Mouse (Mus musculus) splenic B cell, adult 2 months (primary cell): ENCODE measurements around the gene Rab3c.

ENCODE experiments used
- DNase-seq: peaks from one replicate; pipeline ENCODE4 v3.0.0-alpha.2; 2011; ENCODE audit warnings: low read depth, low spot score
- H3K27me3 ChIP-seq: 2 replicates; pipeline ENCODE4 v1.6.1; 2012; ENCODE audit warnings: mild to moderate bottlenecking, low read length, moderate library complexity, mixed read lengths; ENCODE audit not compliant: control insufficient read depth, poor library complexity, insufficient read depth, severe bottlenecking
- H3K36me3 ChIP-seq: 2 replicates; pipeline ENCODE4 v1.6.1; 2012; ENCODE audit warnings: mild to moderate bottlenecking, low read length, moderate library complexity, mixed read lengths; ENCODE audit not compliant: control insufficient read depth, poor library complexity, insufficient read depth, severe bottlenecking

Rab3c gene

DNA sequence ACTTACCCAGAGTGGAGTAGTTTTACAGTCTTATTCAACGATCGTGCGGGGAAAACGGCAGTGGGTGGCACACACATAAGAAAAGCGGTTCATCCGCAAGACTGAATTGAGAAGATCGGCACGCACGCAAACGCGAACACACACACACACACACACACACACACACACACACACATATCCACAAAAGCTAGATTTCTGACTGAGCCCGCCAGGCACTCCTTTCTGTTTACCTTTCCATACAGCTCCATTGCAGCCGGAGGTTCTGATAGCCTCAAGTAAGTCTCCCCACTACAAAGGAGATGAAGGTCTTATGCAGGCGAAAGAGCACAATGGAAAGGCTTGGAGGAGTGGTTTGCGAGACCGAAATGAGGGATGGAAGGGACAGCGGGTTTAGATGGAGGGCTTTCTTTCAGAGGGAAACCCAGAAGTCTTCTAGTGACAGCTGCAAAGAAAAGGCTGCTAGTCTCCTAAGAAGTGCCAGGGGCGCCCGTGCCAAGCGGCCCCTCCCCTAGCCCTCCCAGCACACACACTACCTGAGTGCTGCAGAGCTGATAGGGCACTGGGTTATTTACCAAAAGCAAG, at the start of gene Rab3c:
TSS of gene Rab3c (minus strand) at position 434 of the 582 bp plus-strand sequence.
- no peaks in the 10 kb centered on the region for H3K36me3 ChIP-seq
- DNase-seq, result no peak

DNA sequence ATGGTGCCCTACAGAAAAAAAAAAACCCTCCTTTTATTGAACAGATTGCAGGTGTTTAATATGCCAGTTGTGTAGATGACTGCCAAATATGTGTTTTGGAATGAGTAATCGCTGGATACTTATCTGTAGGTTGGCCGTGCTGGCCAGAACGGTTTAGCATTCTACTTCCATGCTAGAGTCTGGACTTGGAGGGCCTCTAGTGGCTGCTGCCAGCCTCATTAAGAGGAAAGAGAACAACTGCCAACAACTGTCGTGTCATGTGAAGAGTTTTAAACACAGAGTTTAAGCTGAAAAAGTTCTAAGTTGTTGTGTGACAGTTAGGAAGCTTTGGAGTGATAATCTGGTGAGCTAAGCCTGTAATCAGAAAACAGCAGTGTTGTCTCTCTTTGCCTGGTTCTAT, 38.0 kb upstream of the Rab3c start:
- no peaks in the 10 kb centered on the region for H3K27me3 ChIP-seq
- no peaks in the 10 kb centered on the region for H3K36me3 ChIP-seq
- no peak for DNase-seq

More for the DNA sequence above, at the start of gene Rab3c:
- 0 out of 2 replicates have a peak, but pooled peaks cover 1% of the 10 kb centered on the region for H3K27me3 ChIP-seq

DNA sequence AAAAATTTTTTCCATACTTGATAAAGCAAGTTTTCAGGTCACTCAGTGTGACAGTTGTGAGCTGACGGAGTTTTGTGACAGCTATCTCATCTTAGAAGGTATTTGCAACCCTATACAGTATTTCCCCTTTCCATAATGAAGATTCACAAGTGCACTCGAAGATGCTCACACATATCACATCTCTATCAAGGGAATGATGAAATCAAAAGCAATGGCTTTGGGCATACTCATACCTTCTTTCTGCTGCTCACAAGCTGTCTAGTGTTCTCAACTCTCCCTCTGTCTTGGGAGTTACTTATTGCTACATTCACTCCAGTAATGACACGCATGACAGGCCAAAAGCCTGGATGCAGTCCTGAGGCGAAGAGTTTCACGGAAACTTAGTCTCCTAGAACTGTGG, 26.4 kb upstream of the Rab3c start:
- no peaks in the 10 kb centered on the region for H3K27me3 ChIP-seq
- DNase-seq, result no peak
- no peaks in the 10 kb centered on the region for H3K36me3 ChIP-seq

DNA sequence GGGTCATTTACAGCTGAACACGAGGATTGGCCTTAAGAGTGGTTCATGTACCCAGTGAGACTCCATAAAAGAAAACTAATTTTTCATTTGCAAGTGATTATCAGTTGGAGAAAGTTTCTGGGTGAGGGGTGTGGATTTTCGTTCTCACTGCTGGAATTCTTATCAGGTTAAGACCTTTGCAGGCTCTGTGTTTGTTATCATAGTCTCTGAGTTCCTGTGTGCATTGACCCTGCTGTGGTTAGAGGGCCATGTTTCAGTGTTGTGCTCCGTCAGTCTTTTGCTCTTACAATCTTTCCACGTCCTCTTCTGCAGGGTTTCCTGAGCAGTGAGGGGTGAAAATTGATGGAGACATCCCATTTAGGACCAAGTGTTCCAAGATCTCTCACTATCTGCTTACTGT, 16.3 kb upstream of the Rab3c start:
- no peak for DNase-seq
- no peaks in the 10 kb centered on the region for H3K36me3 ChIP-seq
- no peaks in the 10 kb centered on the region for H3K27me3 ChIP-seq

DNA sequence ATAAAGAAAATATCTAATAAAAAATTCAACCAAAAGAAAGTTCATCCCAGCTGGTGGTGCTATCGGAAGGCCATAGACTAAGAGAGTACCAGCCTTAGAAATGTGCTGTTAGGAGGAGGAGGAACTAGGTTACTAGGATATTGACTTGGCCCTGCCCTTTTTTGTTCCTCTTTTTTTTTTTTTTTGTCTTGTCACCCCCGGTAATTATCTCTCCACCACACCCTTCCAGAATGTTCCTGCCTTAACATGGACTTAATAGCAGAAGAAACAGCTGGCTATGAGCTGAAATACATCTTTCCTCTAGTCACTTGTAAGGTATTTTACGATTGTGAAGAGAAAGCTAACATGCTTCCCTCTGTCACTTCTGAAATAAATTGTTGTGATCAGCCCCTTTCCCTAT, 7.7 kb upstream of the Rab3c start:
- Histone ChIP-seq H3K27me3 (no peaks in the 10 kb centered on the region), H3K36me3 (no peaks in the 10 kb centered on the region)
- DNase-seq, result no peak

DNA sequence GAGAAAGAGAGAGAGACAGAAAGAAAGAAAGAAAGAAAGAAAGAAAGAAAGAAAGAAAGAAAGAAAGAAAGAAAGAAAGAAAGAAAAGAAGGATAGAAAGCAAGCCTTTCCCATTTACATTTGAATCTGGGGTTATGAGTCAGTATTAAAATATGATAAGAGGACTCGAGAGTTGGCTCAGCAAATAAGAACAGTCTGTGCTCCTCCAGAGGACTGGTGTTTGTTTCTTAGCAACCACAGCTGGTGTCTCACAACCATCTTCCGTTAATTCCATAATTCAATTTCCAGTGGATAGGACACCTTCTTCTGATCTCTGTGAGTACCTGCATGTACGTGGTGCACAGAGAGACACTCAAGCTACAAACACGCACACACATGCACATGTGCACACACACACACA, 3.0 kb upstream of the Rab3c start:
- Histone ChIP-seq H3K36me3 (no peaks in the 10 kb centered on the region), H3K27me3 (0 out of 2 replicates have a peak, but pooled peaks cover 1% of the 10 kb centered on the region)
- no peak for DNase-seq

DNA sequence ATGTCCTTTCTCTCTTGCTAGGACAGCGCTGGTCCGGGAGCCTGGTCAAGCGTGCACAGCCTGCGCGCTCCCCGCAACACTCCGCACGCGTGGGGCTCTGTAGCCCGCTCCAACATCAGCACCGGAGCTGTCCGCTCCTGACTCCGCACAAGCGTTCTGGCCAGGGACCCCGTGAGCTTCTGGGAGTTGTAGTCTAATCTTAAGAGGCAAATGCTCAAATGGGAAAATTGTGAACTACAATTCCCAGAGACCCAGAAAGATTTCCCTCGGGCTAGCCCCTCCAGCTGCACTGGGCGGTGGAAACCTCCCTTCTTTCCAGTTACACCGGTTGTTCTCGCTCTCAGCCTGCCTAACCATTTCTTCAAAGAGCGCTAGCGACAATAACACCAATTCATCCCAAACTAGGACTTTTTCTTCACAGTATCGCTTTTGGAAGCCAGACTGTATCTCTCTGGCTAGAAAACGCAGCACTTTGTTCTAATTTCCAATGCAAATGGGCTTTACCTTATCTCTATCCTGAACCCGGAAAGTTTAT, 701 bp downstream of the Rab3c start:
- no peaks in the 10 kb centered on the region for H3K36me3 ChIP-seq
- H3K27me3 ChIP-seq, result 0 out of 2 replicates have a peak, but pooled peaks cover 1% of the 10 kb centered on the region
- DNase-seq, result no peak

DNA sequence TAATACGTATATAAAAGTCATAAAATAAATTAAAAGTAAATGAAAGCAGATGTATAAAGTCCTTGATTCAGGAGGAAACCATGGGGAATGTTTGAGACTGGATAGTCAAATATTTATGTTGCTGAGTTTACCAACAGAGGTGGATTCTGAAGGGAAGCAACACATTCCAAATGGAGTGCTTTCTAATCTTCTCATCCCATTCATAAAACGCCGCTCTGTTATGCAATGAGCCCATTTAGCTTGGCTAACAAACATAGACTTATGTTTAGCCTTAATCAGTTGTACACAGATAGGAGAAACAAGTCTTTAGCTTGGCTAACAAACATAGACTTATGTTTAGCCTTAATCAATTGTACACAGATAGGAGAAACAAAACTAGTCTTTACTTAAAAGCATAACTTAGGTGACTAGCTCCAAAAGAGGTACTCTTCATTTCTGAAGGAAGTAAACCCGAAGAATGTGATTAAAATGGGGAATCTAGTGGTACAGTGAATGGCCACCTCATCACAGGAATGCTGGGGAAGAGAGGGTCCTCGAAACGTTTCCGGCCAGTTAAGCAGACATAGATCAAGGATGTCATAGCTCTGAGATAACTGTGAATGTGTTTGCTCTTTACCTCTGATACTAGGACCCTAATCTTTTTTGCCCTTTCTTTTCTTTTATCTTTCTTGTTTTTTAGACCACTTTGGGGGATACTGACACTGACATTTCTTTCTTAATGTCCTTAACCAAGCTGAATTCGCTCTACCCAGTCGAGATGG, 1.6 kb downstream of the Rab3c start:
- no peak for DNase-seq
- Histone ChIP-seq H3K27me3 (0 out of 2 replicates have a peak, but pooled peaks cover 1% of the 10 kb centered on the region), H3K36me3 (no peaks in the 10 kb centered on the region)

DNA sequence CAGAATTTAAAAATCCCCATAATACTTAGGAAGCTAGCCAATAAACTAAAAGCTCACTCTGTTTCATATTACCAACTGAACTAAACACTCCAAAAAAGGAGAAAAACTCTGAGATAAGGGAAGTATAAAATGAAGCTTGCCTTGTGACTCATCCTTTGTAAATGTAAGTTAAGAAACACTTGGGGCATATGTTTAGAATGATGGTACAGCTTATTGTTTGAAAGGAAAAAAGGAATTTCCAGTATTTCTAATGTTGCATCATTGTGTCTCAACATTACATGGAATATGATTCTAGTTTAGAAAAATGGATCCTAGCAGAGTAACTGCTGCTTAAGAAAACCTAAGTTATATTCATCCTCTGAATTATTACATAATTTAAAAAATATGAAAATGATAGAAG, 3.1 kb downstream of the Rab3c start:
- Histone ChIP-seq H3K27me3 (0 out of 2 replicates have a peak, but pooled peaks cover 1% of the 10 kb centered on the region), H3K36me3 (no peaks in the 10 kb centered on the region)
- DNase-seq, result no peak

DNA sequence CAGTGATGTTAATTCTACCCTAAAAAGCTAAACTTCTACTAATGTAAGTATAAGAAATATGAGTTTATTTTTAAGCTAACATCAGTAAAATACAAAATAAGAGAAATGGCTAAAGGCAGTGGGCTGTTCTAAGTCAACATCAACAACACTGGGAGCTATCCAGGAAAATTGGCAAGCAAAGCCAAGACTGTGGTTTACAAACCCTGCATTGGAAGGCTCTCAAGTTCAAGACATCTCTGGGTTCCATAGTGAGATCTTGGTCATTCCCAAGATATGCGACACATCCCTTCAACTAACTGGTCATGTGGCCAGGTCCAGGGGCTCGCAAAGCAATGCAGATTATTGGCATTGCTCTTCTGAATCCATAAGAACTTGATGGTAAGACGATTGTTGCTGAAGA, 5.3 kb downstream of the Rab3c start:
- DNase-seq, result no peak
- Histone ChIP-seq H3K36me3 (no peaks in the 10 kb centered on the region), H3K27me3 (0 out of 2 replicates have a peak, but pooled peaks cover 1% of the 10 kb centered on the region)

DNA sequence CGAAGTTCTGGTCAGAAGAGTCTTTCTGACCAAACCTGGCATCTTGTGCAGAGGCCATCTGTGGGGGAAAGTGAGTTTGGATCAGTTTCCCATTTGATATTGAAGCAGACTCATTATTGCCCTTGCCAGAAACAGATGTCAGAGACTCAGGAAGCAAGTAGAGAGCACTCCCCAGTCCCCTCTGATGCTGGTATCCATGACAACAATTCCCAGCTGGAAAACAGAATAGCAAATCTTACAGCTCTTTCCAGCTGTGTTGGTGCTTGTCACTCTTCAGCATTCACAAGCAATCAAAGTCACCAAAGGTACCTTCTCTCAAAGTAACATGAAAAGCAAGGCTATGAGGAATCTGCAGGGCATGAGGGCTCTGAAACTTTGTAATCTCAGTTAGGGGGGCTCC, 20.1 kb downstream of the Rab3c start:
- Histone ChIP-seq H3K27me3 (no peaks in the 10 kb centered on the region), H3K36me3 (no peaks in the 10 kb centered on the region)
- DNase-seq, result no peak

DNA sequence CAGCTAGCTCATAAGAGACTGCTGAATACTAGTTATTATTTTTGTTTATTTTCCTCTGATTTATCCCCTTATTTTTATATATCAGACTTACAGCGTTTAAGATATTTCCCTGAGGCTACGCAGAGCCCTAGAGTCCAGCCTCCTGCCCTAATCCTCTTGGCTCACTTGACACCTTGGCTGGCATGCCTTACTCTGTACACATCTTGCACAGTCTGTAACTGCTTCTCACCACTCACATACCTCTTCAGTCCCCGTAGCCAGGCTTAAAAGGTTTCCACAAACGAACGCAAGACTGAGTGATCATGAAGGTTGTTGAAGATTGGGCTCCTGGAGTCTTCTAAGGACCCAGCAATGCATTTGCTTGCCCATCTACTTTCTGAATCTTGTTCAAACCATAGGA, 29.3 kb downstream of the Rab3c start:
- no peaks in the 10 kb centered on the region for H3K36me3 ChIP-seq
- no peak for DNase-seq

DNA sequence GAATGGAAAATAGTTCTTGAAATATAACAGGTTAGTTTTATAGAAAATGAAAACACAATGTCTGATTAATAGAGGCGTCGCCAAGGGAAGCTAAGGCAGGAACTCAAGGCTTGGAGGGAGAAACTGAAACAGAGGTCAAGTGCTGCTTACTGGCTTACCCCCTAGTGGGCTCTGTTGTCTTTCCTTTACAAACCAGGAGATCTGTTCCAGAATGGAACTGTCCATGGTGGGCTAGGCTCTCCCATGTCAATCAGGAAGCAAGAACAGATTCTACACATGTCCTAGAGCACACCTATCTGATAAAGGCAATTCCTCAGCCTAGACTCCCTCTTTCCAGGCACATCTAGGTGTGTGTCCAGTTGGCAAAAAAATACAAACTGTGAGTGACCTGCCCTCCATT, 32.3 kb downstream of the Rab3c start:
- Histone ChIP-seq H3K27me3 (no peaks in the 10 kb centered on the region), H3K36me3 (no peaks in the 10 kb centered on the region)
- no peak for DNase-seq

More for the DNA sequence above, 29.3 kb downstream of the Rab3c start:
- no peaks in the 10 kb centered on the region for H3K27me3 ChIP-seq

DNA sequence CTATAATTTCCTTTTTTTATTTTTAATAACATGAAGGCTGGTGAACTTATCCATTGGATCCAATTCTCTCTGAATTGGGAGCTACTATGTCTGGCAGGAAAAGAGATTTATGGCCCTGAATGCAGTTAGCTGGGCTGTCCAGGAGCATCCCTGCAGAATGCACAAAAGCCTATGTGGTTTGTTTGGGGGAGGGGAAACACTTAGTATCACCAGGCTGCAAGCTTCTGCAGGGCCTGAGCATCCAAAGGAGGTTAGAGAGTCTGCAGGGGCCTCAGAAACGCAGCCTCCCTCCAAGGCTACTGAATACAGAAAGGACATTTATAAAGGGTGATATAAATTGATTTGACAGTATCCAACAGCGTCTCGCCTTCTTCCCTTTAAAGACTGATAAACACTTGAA, 41.8 kb downstream of the Rab3c start:
- no peak for DNase-seq
- no peaks in the 10 kb centered on the region for H3K36me3 ChIP-seq

DNA sequence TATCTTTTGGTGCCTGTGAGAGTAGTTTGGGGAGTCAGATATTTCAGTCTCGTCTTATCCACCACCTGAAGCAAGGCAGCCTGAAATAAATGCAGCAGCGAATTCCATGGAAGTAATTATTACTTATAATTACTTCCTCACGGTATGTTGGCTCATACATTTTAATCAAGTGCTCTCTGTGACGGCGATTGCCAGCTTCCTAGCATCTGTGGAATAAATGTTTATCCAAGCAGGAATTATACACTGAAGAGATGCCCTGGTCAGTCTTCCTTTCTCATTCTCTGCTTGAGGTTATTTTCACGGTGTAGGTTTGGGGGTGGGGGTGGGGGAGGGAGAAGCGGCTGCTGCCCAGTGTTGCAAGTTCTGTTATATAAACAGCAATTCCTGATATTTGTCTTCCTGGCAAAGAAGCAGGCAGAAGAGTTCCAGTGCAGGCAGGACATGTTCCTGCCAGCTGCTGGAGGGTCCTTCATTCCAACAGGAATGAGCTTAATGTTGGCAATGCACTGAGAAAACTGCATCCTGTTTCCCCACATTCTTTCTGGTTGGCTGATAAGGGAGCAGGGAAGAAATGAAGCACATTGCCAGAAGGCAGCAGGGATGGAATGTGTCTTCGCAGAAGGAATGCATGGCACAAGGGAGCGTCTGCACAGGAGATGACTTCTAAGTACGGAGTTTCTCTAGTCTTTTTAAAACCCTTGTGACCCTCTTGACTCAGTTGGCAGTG, 43.4 kb downstream of the Rab3c start:
- DNase-seq, result no peak
- H3K36me3 ChIP-seq, result no peaks in the 10 kb centered on the region
- H3K27me3 ChIP-seq, result no peaks in the 10 kb centered on the region; the same call in 1 of the 2 replicates

More for the DNA sequence above, 41.8 kb downstream of the Rab3c start:
- no peaks in the 10 kb centered on the region; the same call in 1 of the 2 replicates for H3K27me3 ChIP-seq
